ENCODE assay signal across 8 mouse cellular contexts in the genomic region with DNA sequence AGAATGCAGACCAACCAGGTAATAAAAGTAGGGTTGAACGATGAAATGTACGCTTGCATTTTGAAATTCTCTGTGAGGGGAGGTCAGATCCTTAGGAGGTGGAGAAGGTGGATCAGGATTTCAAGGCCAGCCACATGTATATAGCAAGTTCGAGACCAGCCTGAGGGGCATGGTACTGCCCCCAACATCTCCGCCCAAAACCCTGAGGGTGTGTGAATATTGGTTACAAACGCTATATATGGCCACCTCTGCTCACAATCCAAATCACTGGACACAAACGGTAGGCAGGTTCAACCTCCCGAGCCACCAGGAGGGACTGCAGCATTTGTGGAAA. TPM values are rescaled to one million over a fixed set of nuclear protein-coding genes. Genes with fewer than 3 reads are reported as not detected.
DNase-seq lines count a peak whose midpoint lies in the region; ATAC-seq and TF ChIP-seq lines count a peak whose summit lies in the region.

No protein-coding gene starts in this region.

- DNase-seq in heart, postnatal 0 days (ENCODE audit: low spot score), result no peak
- DNase-seq in heart, adult 18-20 months, result no peak
- DNase-seq in brain, embryonic 14.5 days (ENCODE audit: low read depth), result no peak
- no peak for DNase-seq in midbrain, embryonic 14.5 days
- no peak for DNase-seq in right cerebral cortex, postnatal 14 days
- DNase-seq in urinary bladder, postnatal 10 days (ENCODE audit: low spot score), result no peak

- H3K27me3 ChIP-seq in heart, postnatal 0 days (ENCODE audit: control insufficient read depth, insufficient read depth, low read length), result no peaks in the 10 kb centered on the region
- no peaks in the 10 kb centered on the region for H3K27me3 ChIP-seq in hindbrain, embryonic 16.5 days (replicated peaks; ENCODE audit: control insufficient read depth, insufficient read depth, low read length)
- H3K27me3 ChIP-seq in midbrain, embryonic 14.5 days (ENCODE audit: control insufficient read depth, insufficient read depth, low read length), result no peaks in the 10 kb centered on the region

- TF ChIP-seq EP300 in heart, postnatal 0 days (IDR thresholded peaks at IDR 0.05; ENCODE audit: low read depth), result no peak

- 1% methylated on average over 7 of the region's 7 CpGs for WGBS in heart, postnatal 0 days
- WGBS in hindbrain, embryonic 16.5 days, result under 1% methylated on average over 7 of the region's 7 CpGs
- WGBS in midbrain, embryonic 14.5 days, result 1% methylated on average over 7 of the region's 7 CpGs

- 0 out of 2 replicates have a peak overlapping the region, but pooled peaks have one; percentile 66 for H3K9ac ChIP-seq in heart, postnatal 0 days (replicated peaks; ENCODE audit: low read depth, low read length)
- peak overlapping the region; percentile 80 for H3K9ac ChIP-seq in hindbrain, embryonic 16.5 days (ENCODE audit: low read depth, low read length)
- peak overlapping the region; percentile 77; the same call in 1 of the 2 replicates for H3K9ac ChIP-seq in midbrain, embryonic 14.5 days (replicated peaks; ENCODE audit: low read length)

- H3K36me3 ChIP-seq in heart, postnatal 0 days (replicated peaks; ENCODE audit: control insufficient read depth, insufficient read depth, low read length), result no peaks in the 10 kb centered on the region; the same call in 1 of the 2 replicates
- no peaks in the 10 kb centered on the region for H3K36me3 ChIP-seq in hindbrain, embryonic 16.5 days (ENCODE audit: control insufficient read depth, insufficient read depth, low read length)
- peaks cover 7% of the 10 kb centered on the region for H3K36me3 ChIP-seq in midbrain, embryonic 14.5 days (ENCODE audit: control insufficient read depth, insufficient read depth, low read length)

- ATAC-seq in heart, postnatal 0 days (ENCODE audit: insufficient read depth, low read depth), result peak; percentile 13; the same call in 1 of the 2 replicates
- no peak for ATAC-seq in hindbrain, embryonic 16.5 days
- ATAC-seq in midbrain, embryonic 14.5 days (ENCODE audit: low FRiP score, low TSS enrichment), result no peak; the same call in 1 of the 2 replicates
- ATAC-seq in erythroid progenitor cell, adult 5-6 weeks (replicated peaks; ENCODE audit: low FRiP score, poor library complexity, severe bottlenecking), result no peak

- peak overlapping the region; percentile 76 for H3K4me3 ChIP-seq in heart, postnatal 0 days (ENCODE audit: low read depth, low read length)
- H3K4me3 ChIP-seq in hindbrain, embryonic 16.5 days (ENCODE audit: low read length), result peak overlapping the region; percentile 82
- peak overlapping the region; percentile 77 for H3K4me3 ChIP-seq in midbrain, embryonic 14.5 days (replicated peaks; ENCODE audit: low read depth, low read length)

- H3K4me2 ChIP-seq in heart, postnatal 0 days (ENCODE audit: low read depth, low read length), result peak overlapping the region; percentile 83
- peak overlapping the region; percentile 86 for H3K4me2 ChIP-seq in hindbrain, embryonic 16.5 days (ENCODE audit: low read length)
- H3K4me2 ChIP-seq in midbrain, embryonic 14.5 days (ENCODE audit: low read length), result peak overlapping the region; percentile 68

- TF ChIP-seq POLR2A in brain, embryonic 14.5 days (IDR thresholded peaks at IDR 0.05; ENCODE audit: borderline replicate concordance, extremely low read depth, insufficient read depth, insufficient read length, poor library complexity, severe bottlenecking), result peak; percentile 12; the same call in 1 of the 2 replicates

- H3K27ac ChIP-seq in heart, postnatal 0 days (ENCODE audit: low read depth), result no peak overlapping the region
- H3K27ac ChIP-seq in hindbrain, embryonic 16.5 days (ENCODE audit: low read depth, low read length), result peak overlapping the region; percentile 77
- H3K27ac ChIP-seq in midbrain, embryonic 14.5 days (replicated peaks; ENCODE audit: low read depth, low read length), result no peak overlapping the region; the same call in 1 of the 2 replicates

- H3K4me1 ChIP-seq in heart, postnatal 0 days (ENCODE audit: control insufficient read depth, insufficient read depth), result 0 out of 2 replicates have a peak, but pooled peaks cover 3% of the 10 kb centered on the region
- H3K4me1 ChIP-seq in hindbrain, embryonic 16.5 days (ENCODE audit: control insufficient read depth, insufficient read depth, low read depth, low read length), result peaks cover 5% of the 10 kb centered on the region
- H3K4me1 ChIP-seq in midbrain, embryonic 14.5 days (ENCODE audit: control insufficient read depth, insufficient read depth, low read length), result peaks cover 6% of the 10 kb centered on the region; the same call in 1 of the 2 replicates

- no peak for TF ChIP-seq CTCF in heart, postnatal 0 days (IDR thresholded peaks at IDR 0.05; ENCODE audit: low read depth)
- TF ChIP-seq CTCF in brain, embryonic 14.5 days (IDR thresholded peaks at IDR 0.05; ENCODE audit: borderline replicate concordance, extremely low read depth, insufficient read depth, insufficient read length), result peak; percentile 21; the same call in 1 of the 2 replicates

- H3K9me3 ChIP-seq in heart, postnatal 0 days (replicated peaks; ENCODE audit: control insufficient read depth, low read length), result no peaks in the 10 kb centered on the region
- no peaks in the 10 kb centered on the region for H3K9me3 ChIP-seq in hindbrain, embryonic 16.5 days (ENCODE audit: control insufficient read depth, low read length)
- H3K9me3 ChIP-seq in midbrain, embryonic 14.5 days (ENCODE audit: control insufficient read depth, low read length), result no peaks in the 10 kb centered on the region

RNA-seq across cellular contexts. Expression of a gene that starts 0.3 kb away (rescaled TPM):
- 1.1 and 1.7 TPM in 2 replicates for total RNA-seq in heart, postnatal 0 days (2014; rRNA removed; ENCODE audit: low replicate concordance)
- 2.1 and 2.6 TPM in 2 replicates for polyA plus RNA-seq in heart, postnatal 0 days (2015; fragmentation: Nextera tagmentation; extraction: Ambion mirVana)
- total RNA-seq in heart, adult 18-20 months (2021), result 1 to 10 TPM in 1 of 2 experiments, under 1 TPM in 1; 0.67 to 1.3 TPM
- polyA plus RNA-seq in brain, embryonic 14.5 days (2012; rRNA removed), result 14.5 and 14.9 TPM in 2 replicates
- polyA plus RNA-seq in hindbrain, embryonic 16.5 days (2015; fragmentation: Nextera tagmentation; extraction: Ambion mirVana), result 10.6 and 12.4 TPM in 2 replicates
- polyA plus RNA-seq in midbrain, embryonic 14.5 days (2014; fragmentation: Nextera tagmentation; extraction: Ambion mirVana), result 16.8 and 18.2 TPM in 2 replicates
- not detected in 2 replicates for total RNA-seq in erythroid progenitor cell, adult 5-6 weeks (2015; ENCODE audit: low replicate concordance)
- total RNA-seq in erythroid progenitor cell, adult 5-6 weeks (2017; ENCODE audit: low replicate concordance), result 1.3 TPM in 1 of 2 replicates, not detected in the other

RNA-seq across cellular contexts. Expression of a gene that starts 36.4 kb away (rescaled TPM):
- total RNA-seq in heart, postnatal 0 days (2014; rRNA removed; ENCODE audit: low replicate concordance), result not detected in 2 replicates
- not detected in 2 replicates for polyA plus RNA-seq in heart, postnatal 0 days (2015; fragmentation: Nextera tagmentation; extraction: Ambion mirVana)
- not detected for total RNA-seq in heart, adult 18-20 months (2021)
- 0.04 TPM in 1 of 2 replicates, not detected in the other for polyA plus RNA-seq in brain, embryonic 14.5 days (2012; rRNA removed)
- not detected in 2 replicates for polyA plus RNA-seq in hindbrain, embryonic 16.5 days (2015; fragmentation: Nextera tagmentation; extraction: Ambion mirVana)
- not detected in 2 replicates for polyA plus RNA-seq in midbrain, embryonic 14.5 days (2014; fragmentation: Nextera tagmentation; extraction: Ambion mirVana)
- not detected in 2 replicates for total RNA-seq in erythroid progenitor cell, adult 5-6 weeks (2015; ENCODE audit: low replicate concordance)
- not detected in 2 replicates for total RNA-seq in erythroid progenitor cell, adult 5-6 weeks (2017; ENCODE audit: low replicate concordance)
